Mouse (Mus musculus): ENCODE data around the gene Large2. TPM values are rescaled to one million over a fixed set of nuclear protein-coding genes. Genes with fewer than 3 reads are reported as not detected.
"Not testable (repeated sequence)": the region's sequence is repeated elsewhere in the genome, so short reads cannot be mapped to it uniquely, and the experiment has no call there.

Large2 gene
- polyA plus RNA-seq, 1 experiment from 2014 or later = 2.4 TPM

- Histone ChIP-seq H3K27me3 (peaks cover 38% of the 10 kb centered on the region), H3K36me3 (replicated peaks) (peaks cover 33% of the 10 kb centered on the region), H3K4me2 (no peak overlapping the region), H3K9ac (no peak overlapping the region), H3K27ac (replicated peaks) (no peak overlapping the region), H3K4me3 (replicated peaks) (no peak overlapping the region), H3K4me1 (replicated peaks) (peaks cover 6% of the 10 kb centered on the region; the same call in 1 of the 2 replicates), H3K9me3 (replicated peaks) (no peaks in the 10 kb centered on the region)
- 66% methylated on average over 4 of the region's 4 CpGs for WGBS (ENCODE audit: insufficient replicate concordance)
- ATAC-seq (ENCODE audit: insufficient read depth) = no peak
Observed at GRCm38 (mm10) chr2:92402591-92403326, 28.1 kb upstream of the Large2 start.

- ATAC-seq (ENCODE audit: insufficient read depth) = peak; percentile 23; the same call in 1 of the 2 replicates
- H3K36me3 ChIP-seq (replicated peaks) = peaks cover 20% of the 10 kb centered on the region
- peaks cover 6% of the 10 kb centered on the region; the same call in 1 of the 2 replicates for H3K4me1 ChIP-seq (replicated peaks)
- H3K27me3 ChIP-seq = peaks cover 38% of the 10 kb centered on the region
- no peak within 1 kb of the TSS for H3K27ac ChIP-seq (replicated peaks)
- H3K9me3 ChIP-seq (replicated peaks) = no peaks in the 10 kb centered on the region
- 2% methylated on average over 58 of the region's 59 CpGs for WGBS (ENCODE audit: insufficient replicate concordance)
- peak within 1 kb of the TSS; percentile 25; the same call in 1 of the 2 replicates for H3K9ac ChIP-seq
- H3K4me3 ChIP-seq (replicated peaks) = peak within 1 kb of the TSS; percentile 52
- peak within 1 kb of the TSS; percentile 67 for H3K4me2 ChIP-seq
Observed at GRCm38 (mm10) chr2:92401091-92401561, 26.5 kb upstream of the Large2 start, which contains the start of gene Mapk8ip1. Gene Mapk8ip1, minus strand, starts transcription at chr2:92401263.

- H3K27ac ChIP-seq (replicated peaks) = no peak overlapping the region
- no peak for ATAC-seq (ENCODE audit: insufficient read depth)
- H3K4me3 ChIP-seq (replicated peaks) = peak overlapping the region; percentile 52
- peak overlapping the region; percentile 67 for H3K4me2 ChIP-seq
- H3K4me1 ChIP-seq (replicated peaks) = peaks cover 6% of the 10 kb centered on the region; the same call in 1 of the 2 replicates
- 9% methylated on average over 22 of the region's 22 CpGs for WGBS (ENCODE audit: insufficient replicate concordance)
- H3K36me3 ChIP-seq (replicated peaks) = peaks cover 17% of the 10 kb centered on the region
- peaks cover 38% of the 10 kb centered on the region for H3K27me3 ChIP-seq
- peak overlapping the region; percentile 25; the same call in 1 of the 2 replicates for H3K9ac ChIP-seq
- H3K9me3 ChIP-seq (replicated peaks) = no peaks in the 10 kb centered on the region
Observed at GRCm38 (mm10) chr2:92400682-92401081, 26.0 kb upstream of the Large2 start.

DNA sequence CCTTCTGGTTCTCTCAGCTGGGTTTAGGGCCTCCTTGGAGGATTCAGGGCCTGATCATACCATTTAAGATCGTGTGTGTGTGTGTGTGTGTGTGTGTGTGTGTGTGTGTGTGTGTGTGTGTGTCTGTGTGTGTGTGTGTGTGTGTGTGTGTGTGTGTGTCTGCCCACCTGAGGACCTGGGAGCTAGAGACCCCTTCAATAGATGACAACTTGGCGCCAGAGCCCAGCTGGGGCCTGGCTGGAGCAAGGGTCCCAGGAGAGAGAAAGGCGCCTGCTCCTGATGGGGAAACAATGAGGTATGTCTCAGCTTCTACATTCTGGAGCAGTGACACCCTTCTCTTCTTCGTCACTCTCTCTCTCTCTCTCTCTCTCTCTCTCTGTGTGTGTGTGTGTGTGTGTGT, 25.2 kb upstream of the Large2 start:
- H3K27me3 ChIP-seq = peaks cover 42% of the 10 kb centered on the region

DNA sequence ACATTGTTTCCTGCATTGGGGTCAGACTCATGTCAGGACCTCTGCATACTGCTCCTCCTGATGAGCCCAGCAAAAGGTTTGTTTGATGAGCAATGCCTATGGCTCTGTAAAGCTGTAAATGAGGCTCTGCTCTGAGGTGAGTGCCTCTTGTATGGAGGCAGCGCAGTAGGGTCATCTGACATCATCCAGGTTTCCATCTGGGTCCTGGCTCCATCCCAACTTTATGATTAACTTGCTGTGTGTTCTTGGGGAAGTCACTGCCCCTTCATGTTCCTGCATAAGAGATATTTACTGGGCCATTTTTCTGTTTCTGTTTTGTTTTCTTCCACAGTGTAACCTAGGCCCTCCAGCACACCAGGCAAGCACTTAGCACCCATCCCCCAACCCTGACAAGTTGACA, 22.8 kb upstream of the Large2 start:
- Histone ChIP-seq H3K4me1 (replicated peaks) (peaks cover 9% of the 10 kb centered on the region; the same call in 1 of the 2 replicates), H3K36me3 (replicated peaks) (no peaks in the 10 kb centered on the region), H3K4me3 (replicated peaks) (no peak overlapping the region), H3K9ac (no peak overlapping the region), H3K27me3 (peaks cover 65% of the 10 kb centered on the region), H3K9me3 (replicated peaks) (no peaks in the 10 kb centered on the region), H3K27ac (replicated peaks) (no peak overlapping the region), H3K4me2 (no peak overlapping the region)
- 54% methylated on average over 1 of the region's 1 CpGs for WGBS (ENCODE audit: insufficient replicate concordance)
- ATAC-seq (ENCODE audit: insufficient read depth) = no peak

More for the DNA sequence above, 25.2 kb upstream of the Large2 start:
- WGBS (ENCODE audit: insufficient replicate concordance) = 67% methylated on average over 4 of the region's 4 CpGs
- H3K4me2 ChIP-seq; H3K4me3 ChIP-seq (replicated peaks); H3K4me1 ChIP-seq (replicated peaks); H3K36me3 ChIP-seq (replicated peaks); H3K9ac ChIP-seq; H3K27ac ChIP-seq (replicated peaks); ATAC-seq (ENCODE audit: insufficient read depth); H3K9me3 ChIP-seq (replicated peaks): not testable (repeated sequence)

DNA sequence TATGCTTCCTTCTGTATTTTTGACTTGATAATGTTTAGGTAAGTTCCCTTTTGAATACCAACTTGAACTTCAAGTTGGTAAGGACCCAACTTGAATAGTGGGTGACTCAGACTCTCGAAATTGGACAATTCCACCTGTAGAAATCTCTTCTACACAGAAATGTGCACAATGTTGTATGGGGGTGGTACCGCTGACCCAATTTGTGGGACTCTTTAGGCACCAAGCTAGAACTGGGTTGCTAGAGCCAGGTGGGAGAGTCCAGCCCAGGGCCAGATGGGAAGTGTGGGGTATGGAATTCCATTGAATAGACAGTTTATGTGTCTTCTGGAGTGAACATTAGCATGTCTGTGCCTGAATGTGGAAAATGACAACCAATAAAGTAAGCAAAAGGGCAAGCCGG, 20.9 kb upstream of the Large2 start:
- Histone ChIP-seq H3K4me1 (replicated peaks) (peaks cover 11% of the 10 kb centered on the region; the same call in 1 of the 2 replicates), H3K4me3 (replicated peaks) (no peak overlapping the region), H3K9ac (no peak overlapping the region), H3K27me3 (peaks cover 65% of the 10 kb centered on the region), H3K36me3 (replicated peaks) (no peaks in the 10 kb centered on the region), H3K4me2 (no peak overlapping the region), H3K27ac (replicated peaks) (no peak overlapping the region), H3K9me3 (replicated peaks) (no peaks in the 10 kb centered on the region)
- no peak for ATAC-seq (ENCODE audit: insufficient read depth)
- WGBS (ENCODE audit: insufficient replicate concordance) = 68% methylated on average over 3 of the region's 3 CpGs

DNA sequence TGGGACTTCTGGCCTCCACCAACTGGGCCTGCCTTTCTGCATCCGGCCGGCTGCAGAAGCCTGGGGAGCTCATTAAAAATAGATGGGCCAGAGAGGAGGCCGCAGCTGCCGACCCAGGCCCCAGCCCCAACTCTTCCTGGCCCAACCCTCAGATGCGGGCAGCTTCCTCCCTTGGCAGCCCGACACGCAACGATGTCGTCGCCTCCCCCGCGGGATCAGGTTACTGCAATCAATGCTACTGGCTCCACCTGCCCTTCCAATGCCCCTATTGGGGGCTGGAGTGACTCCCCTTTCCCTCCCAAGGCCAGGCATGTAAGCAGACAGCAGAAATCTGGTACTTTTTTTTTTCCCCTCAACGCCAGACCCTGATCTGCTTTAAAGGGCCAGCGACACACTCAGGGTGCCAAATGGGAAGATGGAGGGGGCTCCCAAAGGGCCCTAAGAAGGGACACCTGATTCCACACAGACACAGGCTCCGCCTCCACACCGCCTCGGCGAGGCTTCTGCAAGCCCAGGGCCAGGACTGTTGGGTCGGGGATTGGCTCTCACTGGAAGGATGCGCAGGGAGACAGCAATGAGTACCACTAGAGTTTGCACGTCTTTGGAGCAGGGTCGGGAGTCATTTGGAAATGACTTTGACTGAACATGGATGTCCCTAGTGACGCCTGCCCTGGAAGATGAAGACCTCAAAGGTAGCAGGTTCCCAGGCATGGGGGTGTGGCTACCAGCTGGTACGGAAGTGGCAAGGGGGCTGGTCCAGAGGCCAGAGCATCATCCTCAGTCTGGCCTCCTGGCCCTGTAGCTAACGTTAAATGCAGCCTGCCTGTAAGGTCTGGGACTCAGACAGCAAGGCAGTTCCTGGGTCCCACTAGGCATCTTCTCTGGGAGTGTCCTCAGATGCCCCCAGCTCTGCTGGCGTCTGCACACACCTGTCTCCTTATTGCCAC, 17.9 kb upstream of the Large2 start:
- Histone ChIP-seq H3K27ac (replicated peaks) (no peak overlapping the region), H3K4me3 (replicated peaks) (0 out of 2 replicates have a peak overlapping the region, but pooled peaks have one; percentile 15), H3K4me1 (replicated peaks) (peaks cover 24% of the 10 kb centered on the region), H3K9me3 (replicated peaks) (no peaks in the 10 kb centered on the region), H3K9ac (no peak overlapping the region), H3K27me3 (peaks cover 77% of the 10 kb centered on the region), H3K4me2 (peak overlapping the region; percentile 35), H3K36me3 (replicated peaks) (no peaks in the 10 kb centered on the region)
- 4% methylated on average over 26 of the region's 26 CpGs for WGBS (ENCODE audit: insufficient replicate concordance)
- ATAC-seq (ENCODE audit: insufficient read depth) = no peak

DNA sequence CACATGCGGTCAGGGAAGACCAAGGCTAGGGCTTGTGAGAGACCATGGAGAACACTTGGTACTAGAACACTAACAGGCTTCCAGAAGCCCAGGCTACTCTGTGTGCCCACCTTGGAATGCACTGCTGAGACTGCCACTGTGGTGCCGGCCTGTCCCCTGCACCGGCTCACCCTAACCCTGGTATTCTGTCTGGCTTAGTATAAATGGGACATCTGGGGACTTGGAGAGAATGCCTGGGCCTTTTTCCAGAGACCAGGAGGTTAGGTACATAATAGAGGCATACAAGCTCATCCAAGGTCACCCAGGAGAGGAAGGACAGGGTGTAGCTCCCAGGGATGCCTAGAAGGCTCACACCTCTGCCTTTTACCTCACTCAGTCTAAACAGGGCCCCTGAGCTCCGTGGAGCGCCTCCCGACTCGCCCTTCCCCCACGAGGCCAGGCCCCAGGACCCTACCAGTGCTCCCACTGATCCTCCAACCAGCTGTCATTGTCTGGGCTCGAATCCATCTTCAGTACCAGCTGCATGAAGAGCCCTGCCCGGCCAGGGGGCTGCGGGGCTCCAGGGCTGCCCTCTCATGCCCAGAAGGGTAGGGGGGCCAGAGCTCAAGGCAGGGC, 17.1 kb upstream of the Large2 start:
- Histone ChIP-seq H3K27me3 (peaks cover 85% of the 10 kb centered on the region), H3K4me2 (peak overlapping the region; percentile 35), H3K9me3 (replicated peaks) (no peaks in the 10 kb centered on the region), H3K9ac (no peak overlapping the region), H3K4me1 (replicated peaks) (peaks cover 24% of the 10 kb centered on the region), H3K36me3 (replicated peaks) (no peaks in the 10 kb centered on the region), H3K27ac (replicated peaks) (no peak overlapping the region), H3K4me3 (replicated peaks) (0 out of 2 replicates have a peak overlapping the region, but pooled peaks have one; percentile 15)
- no peak for ATAC-seq (ENCODE audit: insufficient read depth)
- WGBS (ENCODE audit: insufficient replicate concordance) = 31% methylated on average over 11 of the region's 11 CpGs

GRCm38 (mm10) chr2:92391116-92391515, 16.4 kb upstream of the Large2 start:
- Histone ChIP-seq H3K36me3 (replicated peaks) (no peaks in the 10 kb centered on the region), H3K9me3 (replicated peaks) (no peaks in the 10 kb centered on the region), H3K27ac (replicated peaks) (no peak overlapping the region), H3K27me3 (peaks cover 92% of the 10 kb centered on the region), H3K4me1 (replicated peaks) (peaks cover 24% of the 10 kb centered on the region), H3K4me2 (no peak overlapping the region), H3K9ac (no peak overlapping the region), H3K4me3 (replicated peaks) (no peak overlapping the region)
- WGBS (ENCODE audit: insufficient replicate concordance) = 58% methylated on average over 8 of the region's 8 CpGs
- no peak for ATAC-seq (ENCODE audit: insufficient read depth)

DNA sequence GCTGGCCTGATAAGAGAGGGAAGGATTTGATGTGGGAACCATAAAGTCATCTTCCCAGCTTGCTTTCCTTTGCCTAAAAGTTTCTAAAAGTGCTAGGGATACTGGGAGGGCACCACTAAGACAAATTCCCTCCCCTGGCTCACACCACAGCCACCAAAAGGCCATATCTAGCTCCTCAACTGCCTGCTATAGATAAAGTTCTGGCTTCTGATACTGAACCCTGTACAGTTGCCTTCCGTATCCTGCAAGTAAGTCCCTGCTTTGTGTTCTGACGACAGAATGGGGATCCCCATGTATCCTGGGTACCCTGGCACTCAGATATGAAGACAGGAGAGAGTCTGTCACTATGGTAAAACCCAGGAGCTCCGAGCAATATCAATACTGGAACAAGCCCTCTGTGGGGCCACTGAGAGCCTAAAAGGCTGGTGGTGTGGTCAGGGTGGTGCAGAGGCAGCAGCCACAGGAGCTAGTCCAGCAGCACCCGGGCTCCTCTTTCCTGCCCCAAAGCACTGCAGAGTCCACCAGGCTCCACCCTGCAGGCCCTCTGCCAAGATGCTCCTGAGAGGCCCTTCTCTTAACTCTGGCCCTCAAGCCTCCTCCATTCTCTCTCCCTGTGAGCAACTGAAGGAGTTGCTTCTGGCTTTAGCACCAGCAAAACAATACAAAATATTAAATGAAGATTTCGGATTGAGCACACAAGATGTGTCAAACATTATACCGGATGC, 15.7 kb upstream of the Large2 start:
- Histone ChIP-seq H3K4me1 (replicated peaks) (peaks cover 24% of the 10 kb centered on the region), H3K27ac (replicated peaks) (no peak overlapping the region), H3K9ac (no peak overlapping the region), H3K36me3 (replicated peaks) (no peaks in the 10 kb centered on the region), H3K9me3 (replicated peaks) (no peaks in the 10 kb centered on the region), H3K4me3 (replicated peaks) (no peak overlapping the region), H3K27me3 (peaks cover 92% of the 10 kb centered on the region), H3K4me2 (no peak overlapping the region)
- 35% methylated on average over 6 of the region's 6 CpGs for WGBS (ENCODE audit: insufficient replicate concordance)
- ATAC-seq (ENCODE audit: insufficient read depth) = no peak
